Mouse (Mus musculus) cerebellum, adult 2 months (tissue): ENCODE data around the gene Clmn.
A peak's percentile ranks its signal among the peaks of the same experiment; 100 is the strongest.

Experiments used
- CTCF ChIP-seq: fragments of 200-500 bp; IDR thresholded peaks from 2 replicates; pipeline ENCODE4 v1.5.1; 2011; ENCODE audit warnings: low read depth, mild to moderate bottlenecking, control low read depth, low read length, moderate library complexity, borderline replicate concordance; ENCODE audit not compliant: insufficient read depth
- POLR2A ChIP-seq: fragments of 200-500 bp; IDR thresholded peaks from 2 replicates; pipeline ENCODE4 v1.6.1; 2011; ENCODE audit warnings: low read length, control low read depth, borderline replicate concordance; ENCODE audit not compliant: insufficient read depth

GRCm38 (mm10) chr12:104751814-104752765 is 112.8 kb downstream of the Clmn start, which contains the start of gene Dicer1:
- TF ChIP-seq CTCF (no peak), POLR2A (peak; percentile 67)
